8 mouse cellular contexts compared by ENCODE assay signal in the genomic region with DNA sequence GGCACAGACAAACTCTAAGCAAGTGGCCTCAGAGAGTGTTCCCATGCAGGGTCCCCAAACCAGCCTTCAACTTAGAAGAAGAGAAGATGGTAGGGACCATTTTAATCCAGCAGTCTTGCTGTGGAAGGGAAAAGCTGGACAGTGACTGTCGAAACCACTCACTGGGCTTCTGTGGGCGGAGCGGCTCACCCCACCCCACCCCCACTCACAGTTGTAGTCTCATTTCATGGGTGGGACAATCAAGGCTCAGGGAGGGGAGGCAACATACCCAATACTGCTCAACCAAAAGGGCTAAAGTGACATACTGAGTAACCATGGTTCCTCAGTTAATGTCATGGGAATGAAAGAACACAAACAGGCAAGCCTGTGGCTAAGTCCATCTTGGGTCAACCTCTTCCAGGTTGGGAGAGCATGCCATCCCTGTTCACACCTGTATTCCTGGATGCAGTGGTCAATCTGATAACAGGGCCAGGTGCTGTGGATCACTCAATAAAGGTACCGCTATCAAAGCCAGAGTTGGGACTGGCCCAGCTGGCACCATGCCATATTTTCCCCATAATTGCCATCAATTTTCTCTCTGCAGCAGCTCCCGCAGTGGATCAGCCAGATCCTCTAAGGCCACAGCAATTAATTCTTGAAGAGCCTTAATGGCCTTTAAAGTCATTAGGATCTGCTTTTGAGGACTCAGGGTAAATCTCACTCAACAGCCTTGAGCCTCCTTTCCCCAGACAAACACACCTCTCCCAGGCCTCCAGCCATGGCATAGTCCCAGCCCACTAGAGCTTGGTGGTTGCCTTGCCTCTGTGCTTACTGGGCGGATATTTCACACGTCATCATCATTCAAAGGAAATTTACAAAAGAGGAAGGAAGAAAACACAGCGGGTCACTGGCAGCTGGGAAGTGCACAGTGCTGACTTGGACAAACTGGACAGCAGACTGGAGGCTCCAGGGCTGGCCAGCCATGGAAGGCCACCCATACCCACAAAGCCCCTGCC.
DNase-seq lines count a peak whose midpoint lies in the region; ATAC-seq and TF ChIP-seq lines count a peak whose summit lies in the region.

No protein-coding gene starts in this region.

- no peaks in the 10 kb centered on the region for H3K9me3 ChIP-seq in forebrain, embryonic 11.5 days (ENCODE audit: control insufficient read depth, low read length)
- no peaks in the 10 kb centered on the region for H3K9me3 ChIP-seq in intestine, embryonic 14.5 days (ENCODE audit: control insufficient read depth, low read length)
- H3K9me3 ChIP-seq in liver, embryonic 14.5 days (ENCODE audit: control insufficient read depth, low read length): no peaks in the 10 kb centered on the region

- no peak for TF ChIP-seq EP300 in liver, embryonic 14.5 days (IDR thresholded peaks at IDR 0.05; ENCODE audit: low read depth)

- ATAC-seq in forebrain, embryonic 11.5 days (replicated peaks; ENCODE audit: low FRiP score): no peak
- no peak for ATAC-seq in intestine, embryonic 14.5 days (replicated peaks; ENCODE audit: low FRiP score, low TSS enrichment, low read depth)
- ATAC-seq in liver, embryonic 14.5 days (ENCODE audit: insufficient read depth): no peak
- ATAC-seq in monocyte, adult 5-6 weeks (replicated peaks; ENCODE audit: insufficient number of reproducible peaks, low FRiP score, low TSS enrichment, poor library complexity, severe bottlenecking): peak; percentile 80

- H3K27me3 ChIP-seq in forebrain, embryonic 11.5 days (ENCODE audit: control insufficient read depth, insufficient read depth, low read length): no peaks in the 10 kb centered on the region
- no peaks in the 10 kb centered on the region for H3K27me3 ChIP-seq in intestine, embryonic 14.5 days (replicated peaks; ENCODE audit: control insufficient read depth, insufficient read depth, low read length)
- H3K27me3 ChIP-seq in liver, embryonic 14.5 days (ENCODE audit: control insufficient read depth, insufficient read depth, low read length): no peaks in the 10 kb centered on the region

- H3K4me2 ChIP-seq in forebrain, embryonic 11.5 days (ENCODE audit: low read depth, low read length, severe bottlenecking): no peak overlapping the region
- H3K4me2 ChIP-seq in intestine, embryonic 14.5 days (ENCODE audit: low read length): no peak overlapping the region
- peak overlapping the region; percentile 38 for H3K4me2 ChIP-seq in liver, embryonic 14.5 days (ENCODE audit: low read depth)

- H3K27ac ChIP-seq in layer of hippocampus, adult 2 months: peak overlapping the region; percentile 71
- peak overlapping the region; percentile 4; the same call in 1 of the 2 replicates for H3K27ac ChIP-seq in forebrain, embryonic 11.5 days (ENCODE audit: low read depth, low read length)
- peak overlapping the region; percentile 47; the same call in 1 of the 2 replicates for H3K27ac ChIP-seq in intestine, embryonic 14.5 days (ENCODE audit: low read depth)
- H3K27ac ChIP-seq in liver, embryonic 14.5 days: peak overlapping the region; percentile 76

- H3K36me3 ChIP-seq in forebrain, embryonic 11.5 days (ENCODE audit: control insufficient read depth, insufficient read depth, low read length): no peaks in the 10 kb centered on the region
- no peaks in the 10 kb centered on the region for H3K36me3 ChIP-seq in intestine, embryonic 14.5 days (ENCODE audit: control insufficient read depth, insufficient read depth, low read length)
- H3K36me3 ChIP-seq in liver, embryonic 14.5 days (replicated peaks; ENCODE audit: control insufficient read depth, insufficient read depth, low read depth): no peaks in the 10 kb centered on the region

- H3K9ac ChIP-seq in forebrain, embryonic 11.5 days (ENCODE audit: low read length): no peak overlapping the region
- H3K9ac ChIP-seq in intestine, embryonic 14.5 days (ENCODE audit: low read length): no peak overlapping the region
- peak overlapping the region; percentile 38 for H3K9ac ChIP-seq in liver, embryonic 14.5 days (replicated peaks)

- TF ChIP-seq CTCF in layer of hippocampus, adult 2 months (conservative IDR thresholded peaks at IDR 0.05): no peak
- TF ChIP-seq CTCF in liver, embryonic 14.5 days (IDR thresholded peaks at IDR 0.05; ENCODE audit: low read depth): no peak

- H3K4me1 ChIP-seq in forebrain, embryonic 11.5 days (replicated peaks; ENCODE audit: control insufficient read depth, insufficient read depth, low read length): peaks cover 28% of the 10 kb centered on the region
- H3K4me1 ChIP-seq in intestine, embryonic 14.5 days (replicated peaks; ENCODE audit: control insufficient read depth, insufficient read depth, low read length): peaks cover 53% of the 10 kb centered on the region
- peaks cover 55 to 72% of the 10 kb centered on the region in 2 experiments for H3K4me1 ChIP-seq in liver, embryonic 14.5 days (replicated peaks; ENCODE audit: control insufficient read depth in 2 of 2, insufficient read depth in 2 of 2, low read length in 1 of 2)

- no peak for DNase-seq in layer of hippocampus, adult 2 months (ENCODE audit: low spot score in 2 of 2)
- DNase-seq in layer of hippocampus, adult 9-10 months (ENCODE audit: low spot score): no peak
- DNase-seq in forebrain, embryonic 11.5 days (ENCODE audit: low spot score): no peak
- no peak for DNase-seq in intestine, embryonic 14.5 days (ENCODE audit: low spot score)
- DNase-seq in liver, embryonic 14.5 days (ENCODE audit: low read depth in 3 of 3, low spot score in 3 of 3): no peak
- no peak for DNase-seq in thymus, postnatal 14 days
- DNase-seq in frontal cortex, postnatal 36 days (ENCODE audit: low spot score in 2 of 2): no peak

- 67% methylated on average over 8 of the region's 8 CpGs for WGBS in forebrain, embryonic 11.5 days
- 53% methylated on average over 8 of the region's 8 CpGs for WGBS in intestine, embryonic 14.5 days
- WGBS in liver, embryonic 14.5 days (ENCODE audit: insufficient replicate concordance): 51% methylated on average over 8 of the region's 8 CpGs

- no peak overlapping the region for H3K4me3 ChIP-seq in layer of hippocampus, adult 2 months
- H3K4me3 ChIP-seq in forebrain, embryonic 11.5 days (ENCODE audit: low read depth, low read length): no peak overlapping the region
- H3K4me3 ChIP-seq in intestine, embryonic 14.5 days (ENCODE audit: low read depth, low read length): no peak overlapping the region
- no peak overlapping the region for H3K4me3 ChIP-seq in liver, embryonic 14.5 days (ENCODE audit: insufficient read depth in 1 of 2, low read depth in 2 of 2, low read length in 2 of 2)

Comparison
In these comparisons a context has a peak if more than half of its experiments do, and no peak if none do; other contexts are left out.
1. H3K27ac ChIP-seq: peak in every context shown above with its lines; median percentile 76 in liver, embryonic 14.5 days; 71 in layer of hippocampus, adult 2 months; 47 in intestine, embryonic 14.5 days; 4 in forebrain, embryonic 11.5 days.